Mouse (Mus musculus): ENCODE measurements around the gene Ptpn3.

Ptpn3 gene

GRCm38 (mm10) chr4:57263061-57263685, 38.5 kb downstream of the Ptpn3 start:
- in situ Hi-C loops (cut with MboI, MseI), result no loop called here

DNA sequence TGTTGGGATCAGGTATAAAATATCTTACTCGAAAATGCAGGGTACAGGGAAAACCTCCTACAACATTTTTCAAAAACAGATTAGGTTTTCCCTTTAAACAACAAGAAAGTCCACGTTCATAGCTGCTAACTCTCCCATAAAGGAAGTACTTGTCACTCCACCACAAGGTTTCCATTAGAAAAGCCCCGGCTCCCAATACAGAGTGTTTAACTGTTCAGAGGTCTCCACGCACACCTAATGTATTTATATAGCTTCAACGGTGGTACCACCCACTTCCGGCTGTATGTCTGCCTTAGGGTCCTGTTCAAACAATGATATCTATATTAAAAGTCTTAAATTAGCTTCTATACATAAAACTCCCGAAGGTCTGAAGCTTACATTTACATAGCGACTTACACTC, 39.2 kb downstream of the Ptpn3 start:
- in situ Hi-C loops (cut with MboI, MseI), result no loop called here

DNA sequence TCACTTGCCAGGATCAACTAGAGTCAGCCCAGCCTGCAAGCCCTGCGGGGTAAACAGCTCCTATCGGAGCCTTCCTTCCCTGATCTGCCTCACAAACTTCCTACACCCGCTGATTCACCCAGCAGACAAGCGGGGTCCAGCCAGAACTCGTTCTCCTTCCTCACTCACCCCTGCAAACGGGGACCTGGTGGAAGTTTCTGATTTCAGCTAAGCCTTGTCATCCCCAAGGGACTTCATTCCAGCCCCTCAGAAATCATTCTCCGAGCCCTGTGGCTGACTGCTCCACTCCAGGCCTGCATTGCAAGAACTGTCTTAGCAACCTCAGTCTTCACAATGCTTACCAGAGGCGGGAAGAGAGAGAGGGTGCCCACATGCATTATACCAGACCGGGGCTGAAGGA, 39.8 kb downstream of the Ptpn3 start:
- in situ Hi-C loops (cut with MboI, MseI), result no loop called here

DNA sequence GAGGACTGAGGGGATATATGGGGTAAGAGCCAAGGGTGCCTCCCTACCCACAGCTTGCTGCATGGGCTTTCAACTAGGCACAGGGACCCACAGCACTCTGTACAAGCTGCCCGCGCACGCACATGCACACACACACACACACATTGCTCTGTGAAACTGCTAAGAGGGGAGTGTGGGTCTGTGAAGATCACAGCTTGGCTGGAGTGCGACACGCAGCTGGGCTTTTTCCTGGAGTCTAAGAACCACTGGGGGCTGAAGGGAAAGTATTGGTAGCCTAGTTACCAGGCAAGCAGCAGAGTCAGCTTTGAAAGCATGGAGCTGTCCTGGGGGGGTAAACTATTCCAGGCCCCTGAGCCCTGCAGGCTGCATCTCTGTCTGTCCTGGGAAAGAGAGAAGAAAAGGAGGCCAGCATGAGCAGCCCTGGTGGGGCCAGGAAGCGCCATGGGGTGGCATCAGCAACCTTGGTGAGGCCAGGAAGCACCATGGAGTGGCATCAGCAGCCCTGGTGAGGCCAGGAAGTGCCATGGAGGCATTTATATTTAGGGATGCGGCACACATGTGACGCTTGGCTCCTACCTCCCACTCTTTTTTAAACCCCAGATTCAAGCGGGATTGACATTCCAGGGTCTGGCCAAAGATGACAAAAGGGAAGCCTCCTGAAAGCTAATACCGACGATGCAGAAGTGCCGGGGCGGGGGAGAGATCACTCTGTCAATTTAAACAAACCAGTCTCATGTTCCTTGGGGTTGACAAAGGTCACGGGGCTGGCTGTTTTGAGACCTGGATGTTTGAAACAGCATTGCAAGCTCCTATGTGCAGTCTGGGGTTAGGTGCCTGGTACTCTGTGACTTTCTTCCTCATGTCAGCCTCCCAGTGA, 43.2 kb downstream of the Ptpn3 start:
- in situ Hi-C loops (cut with MboI, MseI), result no loop called here

- in situ Hi-C loops (cut with MboI, MseI), result no loop called here
These were observed 44.2 kb downstream of the Ptpn3 start for GRCm38 (mm10) chr4:57257409-57257808.

DNA sequence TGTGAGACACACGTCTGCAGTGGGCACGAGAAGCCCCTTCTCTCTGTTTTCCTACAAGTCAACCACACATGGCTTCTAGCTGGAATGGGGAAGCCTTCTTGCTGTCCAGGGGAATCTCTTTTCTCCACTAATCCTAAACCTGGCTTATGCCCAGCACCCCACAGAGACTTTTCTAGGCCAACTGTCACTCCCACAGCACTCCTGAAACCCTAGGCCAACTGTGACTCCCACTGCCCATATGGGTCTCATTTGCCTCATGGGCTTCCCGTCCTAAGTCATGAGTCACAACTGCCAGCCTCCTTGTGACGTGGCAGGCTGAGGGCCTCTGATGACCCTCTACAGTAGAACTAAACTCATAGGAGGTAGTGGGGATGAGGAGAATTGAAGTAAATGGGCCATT, 44.9 kb downstream of the Ptpn3 start:
- in situ Hi-C loops (cut with MboI, MseI), result no loop called here

DNA sequence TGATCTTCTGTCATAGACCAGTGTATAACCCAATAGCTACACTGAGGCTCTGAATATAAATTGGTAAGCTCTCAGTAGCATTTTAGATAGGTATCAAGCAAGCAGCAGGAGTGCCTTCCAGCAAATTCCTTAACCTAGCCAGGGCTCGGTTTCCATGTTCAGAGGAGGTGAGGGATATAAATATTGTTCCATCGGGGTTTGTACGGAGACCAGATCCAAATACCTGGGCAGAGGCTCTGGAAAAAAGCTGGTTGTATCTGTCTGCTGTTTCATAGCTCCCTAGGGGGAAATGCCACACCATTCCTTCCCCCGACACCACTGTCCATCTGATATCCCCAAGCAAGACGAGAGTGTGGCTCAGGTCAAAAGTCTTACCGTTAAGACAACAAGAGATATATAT, 47.2 kb downstream of the Ptpn3 start:
- in situ Hi-C loops (cut with MboI, MseI), result no loop called here

GRCm38 (mm10) chr4:57250636-57251035, 51.0 kb downstream of the Ptpn3 start:
- in situ Hi-C loops (cut with MboI, MseI), result no loop called here

- in situ Hi-C loops (cut with MboI, MseI), result no loop called here
These were observed 52.5 kb downstream of the Ptpn3 start for GRCm38 (mm10) chr4:57249108-57249507.

- in situ Hi-C loops (cut with MboI, MseI), result no loop called here
These were observed 56.8 kb downstream of the Ptpn3 start for GRCm38 (mm10) chr4:57244874-57245273.

GRCm38 (mm10) chr4:57243312-57243711, 58.3 kb downstream of the Ptpn3 start:
- in situ Hi-C loops (cut with MboI, MseI), result no loop called here

DNA sequence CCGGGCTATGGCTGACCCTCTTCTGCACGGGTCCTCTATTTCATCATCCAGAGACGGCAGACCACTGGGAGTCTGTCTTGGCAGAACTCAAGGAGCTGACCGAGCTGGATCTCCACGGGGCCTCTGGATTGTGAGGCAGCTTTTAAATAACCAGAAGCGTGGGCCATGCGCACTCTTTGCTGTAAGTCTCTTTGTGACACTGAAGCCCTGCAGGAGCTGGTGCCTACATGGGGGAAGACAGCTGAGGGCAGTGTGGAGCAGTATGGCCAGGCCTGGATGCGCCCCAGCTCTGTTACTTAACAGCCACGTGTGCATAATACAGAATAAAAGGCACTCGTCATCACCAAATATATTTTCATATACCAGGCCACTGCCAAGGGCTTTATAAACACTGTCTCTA, 60.7 kb downstream of the Ptpn3 start:
- in situ Hi-C loops (cut with MboI, MseI), result no loop called here

DNA sequence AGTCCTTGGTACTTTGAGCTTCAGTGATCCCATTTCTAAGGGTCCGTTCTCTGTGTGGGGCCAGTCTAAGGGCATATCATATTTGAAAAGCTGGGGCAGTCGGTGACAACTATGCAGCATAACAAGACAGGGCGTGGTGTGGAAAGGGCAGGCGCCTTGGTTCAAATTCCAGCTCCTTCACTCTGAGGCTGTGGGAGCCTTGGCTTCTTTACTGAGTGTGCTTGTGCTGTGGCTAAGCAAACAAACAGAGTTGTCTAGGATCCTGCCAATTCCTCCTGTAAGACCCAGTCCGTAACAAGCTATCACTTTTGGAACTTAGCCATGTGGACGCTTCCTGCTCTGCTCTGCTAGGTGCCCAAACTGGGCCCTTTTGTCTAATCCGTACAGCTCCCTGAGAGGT, 61.5 kb downstream of the Ptpn3 start:
- in situ Hi-C loops (cut with MboI, MseI), result no loop called here

GRCm38 (mm10) chr4:57239112-57239511, 62.5 kb downstream of the Ptpn3 start:
- in situ Hi-C loops (cut with MboI, MseI), result no loop called here

DNA sequence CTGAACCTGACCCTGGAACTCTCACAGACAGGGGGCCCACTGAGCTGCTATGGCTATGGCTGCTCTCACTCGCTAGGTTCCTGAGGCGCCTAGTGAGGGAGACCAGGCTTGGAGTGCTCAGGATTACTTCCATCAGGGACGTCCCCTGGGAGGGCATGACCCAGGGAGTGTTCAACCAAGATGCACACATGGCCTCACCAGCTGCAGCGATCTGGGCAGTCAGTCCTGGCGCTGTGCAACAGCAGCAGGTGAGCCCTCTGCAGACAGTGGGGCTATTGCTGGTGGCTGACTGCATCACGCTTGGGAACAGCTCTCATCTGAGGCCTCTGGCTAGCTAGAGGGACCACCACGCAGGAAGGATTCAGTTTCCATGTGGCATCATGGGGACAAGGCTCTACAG, 63.5 kb downstream of the Ptpn3 start:
- in situ Hi-C loops (cut with MboI, MseI), result no loop called here

DNA sequence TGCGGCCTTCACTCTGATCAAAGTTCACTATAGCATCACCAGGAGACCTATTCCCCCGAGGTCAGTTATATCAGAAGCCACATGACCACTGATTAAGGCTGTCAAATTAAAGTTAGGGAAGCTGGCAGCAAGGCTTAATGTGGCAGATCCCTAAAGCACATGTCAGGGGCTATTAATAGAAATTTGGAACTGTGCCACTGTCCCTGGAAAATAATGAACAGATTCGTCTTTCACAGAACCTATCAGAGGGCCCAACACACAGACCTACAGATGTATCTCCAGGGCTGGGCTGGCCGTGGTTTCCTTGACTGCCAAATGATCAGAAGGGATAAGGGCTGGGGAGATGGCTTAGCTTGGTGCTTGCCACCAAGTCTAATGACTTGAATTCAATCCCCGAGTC, 65.1 kb downstream of the Ptpn3 start:
- in situ Hi-C loops (cut with MboI, MseI), result no loop called here

DNA sequence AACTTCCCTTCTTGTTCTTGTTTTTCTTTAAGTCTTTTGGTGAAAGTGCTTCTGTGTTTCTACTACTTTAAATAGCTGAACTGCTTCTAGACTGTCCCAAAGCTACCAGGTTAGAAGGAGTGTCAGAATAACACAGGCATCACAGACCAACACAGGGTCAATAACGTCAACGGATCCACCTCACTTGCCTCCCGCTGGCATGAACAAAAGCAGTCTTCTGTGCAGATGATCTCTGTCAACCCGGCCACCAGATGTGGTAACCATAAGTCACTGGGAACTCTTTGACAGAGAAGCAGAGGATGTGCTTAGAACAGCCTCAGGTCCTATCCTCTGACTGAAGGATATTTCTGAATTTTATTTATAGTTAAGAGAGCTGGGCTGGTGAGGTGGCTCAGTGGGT, 65.9 kb downstream of the Ptpn3 start:
- in situ Hi-C loops (cut with MboI, MseI), result no loop called here

- in situ Hi-C loops (cut with MboI, MseI), result no loop called here
These were observed 67.3 kb downstream of the Ptpn3 start for GRCm38 (mm10) chr4:57234348-57234747.

DNA sequence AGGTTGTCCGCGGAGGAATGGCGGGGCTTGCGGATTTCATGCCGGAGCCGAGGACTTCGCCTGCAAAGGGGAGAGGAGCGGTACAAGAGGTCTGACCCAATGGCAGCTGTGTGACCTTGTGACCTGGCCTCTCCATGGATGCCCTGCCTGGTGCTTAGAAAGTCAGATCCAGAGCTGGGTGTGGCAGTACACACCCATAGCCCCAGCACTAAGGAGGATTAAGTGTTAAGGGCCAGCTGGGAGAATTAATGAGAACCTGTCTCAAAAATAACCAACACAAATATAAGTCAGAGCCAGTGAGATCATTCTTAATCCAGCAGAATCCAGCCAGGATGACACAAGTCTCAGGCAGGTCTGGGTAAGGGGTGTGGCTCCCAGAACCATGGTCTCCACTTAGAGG, 69.2 kb downstream of the Ptpn3 start:
- in situ Hi-C loops (cut with MboI, MseI), result no loop called here

GRCm38 (mm10) chr4:57231323-57231722, 70.3 kb downstream of the Ptpn3 start:
- in situ Hi-C loops (cut with MboI, MseI), result no loop called here

GRCm38 (mm10) chr4:57230341-57230740, 71.3 kb downstream of the Ptpn3 start:
- in situ Hi-C loops (cut with MboI, MseI), result no loop called here

DNA sequence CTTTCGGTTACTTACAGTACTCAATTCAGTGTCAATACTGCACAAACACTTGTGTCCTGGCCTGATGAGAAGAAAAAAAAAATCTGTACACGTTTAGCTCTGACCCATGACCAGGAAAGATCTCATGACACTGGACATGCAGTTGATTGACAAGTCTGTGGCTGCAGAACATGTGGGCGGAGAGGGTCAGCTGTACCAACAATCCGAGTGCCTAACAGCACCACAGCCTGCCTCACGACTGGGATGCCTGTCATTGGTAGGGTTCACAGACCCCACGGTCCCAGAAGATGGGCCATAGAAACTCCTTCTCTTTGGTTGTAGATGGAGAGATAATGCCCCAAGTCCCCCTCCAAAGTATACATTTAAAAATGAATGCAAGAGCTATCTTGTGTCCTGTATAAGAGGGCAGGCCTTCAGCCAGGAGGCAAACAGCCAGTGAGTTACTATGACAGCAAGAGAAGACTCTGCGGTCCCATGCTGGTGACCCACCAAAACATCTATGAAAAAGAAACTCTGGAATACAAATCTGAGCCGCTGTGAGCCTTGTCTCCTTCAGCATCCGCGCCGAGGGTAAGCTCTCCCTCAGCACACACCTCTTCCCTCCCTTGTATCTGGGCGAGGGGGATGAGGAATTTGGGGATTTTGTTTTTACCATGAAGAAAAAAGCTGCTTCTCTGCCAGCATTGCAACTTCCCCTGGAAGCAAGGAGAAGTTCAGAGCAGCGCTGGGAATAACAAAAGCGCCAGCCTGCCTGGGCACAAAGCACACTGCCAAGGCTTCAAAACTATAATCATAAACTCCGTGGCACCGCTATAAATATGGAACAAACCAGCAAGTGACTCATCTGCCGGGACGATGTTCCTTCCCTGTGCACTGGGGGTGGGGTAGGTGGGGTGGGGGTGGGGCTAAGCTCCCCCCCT, 72.8 kb downstream of the Ptpn3 start:
- in situ Hi-C loops (cut with MboI, MseI), result loop anchor here in 1 of 2 experiments (10.0 kb wide), 1 partner anchor 1184 kb away; no protein-coding TSS in a partner anchor

Data from T-helper 17 cell (primary cell).